Mouse (Mus musculus) C2C12 (cell line): Measurements from ENCODE around the gene Gm6899.

Experiments used
- CEBPB ChIP-seq: IDR thresholded peaks from one replicate; pipeline ENCODE4 v1.6.1; 2011; ENCODE audit warnings: low read depth, mild to moderate bottlenecking, control low read depth, moderate library complexity
- CTCF ChIP-seq: IDR thresholded peaks from one replicate; pipeline ENCODE4 v1.5.1; 2011; ENCODE audit not compliant: control insufficient read depth, insufficient read depth, insufficient read length
- FOSL1 ChIP-seq: IDR thresholded peaks from one replicate; pipeline ENCODE4 v1.8.0; 2011; ENCODE audit warnings: mild to moderate bottlenecking, low read length; ENCODE audit not compliant: poor library complexity, insufficient read depth, severe bottlenecking
- MAX ChIP-seq: IDR thresholded peaks from one replicate; pipeline ENCODE4 v1.6.1; 2011; ENCODE audit warnings: mild to moderate bottlenecking, control low read depth
- USF1 ChIP-seq: IDR thresholded peaks from one replicate; pipeline ENCODE4 v1.6.1; 2011; ENCODE audit warnings: low read depth, mild to moderate bottlenecking, control low read depth, moderate library complexity

GRCm38 (mm10) chr11:26622727-26623126 is 29.7 kb downstream of the Gm6899 start:
- no peak for TF ChIP-seq CTCF
- TF ChIP-seq FOSL1, result no peak
- TF ChIP-seq USF1, result no peak
- TF ChIP-seq CEBPB, result no peak
- TF ChIP-seq MAX, result no peak
